11 mouse cellular contexts compared by ENCODE assay signal in genomic region chr15:82924679-82925425, GRCm38 (mm10).
DNase-seq lines count a peak whose midpoint lies in the region; ATAC-seq and TF ChIP-seq lines count a peak whose summit lies in the region.
"Had no signal": no experiment of that assay in that cellular context is flagged by ENCODE, and none has a peak within 500 bp of the region (broad histone marks: within the 10 kb centered on the region; RNA-seq: fewer than 3 reads in every experiment).

No protein-coding gene starts in this region.

- H3K4me3 ChIP-seq in layer of hippocampus, adult 2 months = no peak overlapping the region
- H3K4me3 ChIP-seq in hindbrain, embryonic 14.5 days (replicated peaks; ENCODE audit: low read length) = no peak overlapping the region
- H3K4me3 ChIP-seq: megakaryocyte, embryonic 14.5 days had no signal

- peaks cover 97% of the 10 kb centered on the region for H3K4me1 ChIP-seq in hindbrain, embryonic 14.5 days (replicated peaks; ENCODE audit: control insufficient read depth, insufficient read depth, low read length)

- peak overlapping the region; percentile 36; the same call in 1 of the 2 replicates for H3K27ac ChIP-seq in layer of hippocampus, adult 2 months
- H3K27ac ChIP-seq in hindbrain, embryonic 14.5 days = peak overlapping the region; percentile 87

- 0% methylated on average over 10 of the region's 11 CpGs for whole genome bisulfite sequencing in hindbrain, embryonic 14.5 days

- peak overlapping the region; percentile 35 for H3K9ac ChIP-seq in hindbrain, embryonic 14.5 days

- H3K36me3 ChIP-seq in hindbrain, embryonic 14.5 days (replicated peaks; ENCODE audit: control insufficient read depth, insufficient read depth) = no peaks in the 10 kb centered on the region

- H3K4me2 ChIP-seq in hindbrain, embryonic 14.5 days (replicated peaks) = peak overlapping the region; percentile 29; the same call in 1 of the 2 replicates

- TF ChIP-seq CTCF in layer of hippocampus, adult 2 months (conservative IDR thresholded peaks at IDR 0.05) = no peak

- no peaks in the 10 kb centered on the region for H3K9me3 ChIP-seq in hindbrain, embryonic 14.5 days (ENCODE audit: control insufficient read depth, low read length)
- H3K9me3 ChIP-seq: megakaryocyte, embryonic 14.5 days had no signal

- ATAC-seq in hindbrain, embryonic 14.5 days (ENCODE audit: low FRiP score) = no peak

- 0 out of 2 replicates have a peak, but pooled peaks cover 6% of the 10 kb centered on the region for H3K27me3 ChIP-seq in hindbrain, embryonic 14.5 days (ENCODE audit: control insufficient read depth, insufficient read depth, low read length)

- no peak for DNase-seq in layer of hippocampus, adult 2 months (ENCODE audit: low spot score in 2 of 2)
- no peak for DNase-seq in layer of hippocampus, postnatal 25 days (ENCODE audit: extremely low spot score in 1 of 2, low spot score in 1 of 2)
- peak; percentile 90 for DNase-seq in embryo, embryonic 11 days
- peak; percentile 63 for DNase-seq in hindbrain, embryonic 14.5 days (ENCODE audit: low spot score)
- peak; percentile 67 for DNase-seq in neural tube, embryonic 10.5 days (ENCODE audit: extremely low spot score, low spot score)
- no peak for DNase-seq in cerebellum, postnatal 14 days
- no peak for DNase-seq in gastrocnemius, postnatal 25 days
- DNase-seq in layer of hippocampus, postnatal 36 days = no peak
- DNase-seq: cerebellum, postnatal 25 days; heart, postnatal 4 days had no signal

Comparison
In these comparisons a context has a peak if more than half of its experiments do, and no peak if none do; other contexts are left out.
1. DNase-seq: peak in embryo, embryonic 11 days (single experiment), hindbrain, embryonic 14.5 days (single experiment) and neural tube, embryonic 10.5 days (single experiment); none in layer of hippocampus, adult 2 months (0 of 2), layer of hippocampus, postnatal 25 days (0 of 2), cerebellum, postnatal 14 days (0 of 2), gastrocnemius, postnatal 25 days (single experiment) and layer of hippocampus, postnatal 36 days (0 of 2).